Mouse (Mus musculus): ENCODE data around the gene Snx20.

GRCm38 (mm10) chr8:88655334-88655733 lies 19.4 kb upstream of the Snx20 start:
- TF ChIP-seq CTCF (IDR thresholded peaks at IDR 0.05), result no peak
- TF ChIP-seq EP300 (IDR thresholded peaks at IDR 0.05), result no peak

Data from lung, postnatal 0 days (tissue).